Mouse (Mus musculus) erythroblast, embryonic 14.5 days (primary cell): ENCODE measurements around the gene Akap13. TPM values are rescaled to one million over a fixed set of nuclear protein-coding genes. Genes with fewer than 3 reads are reported as not detected.

Experiments used
- H3K27me3 ChIP-seq: 2 replicates; pipeline ENCODE4 v1.6.1; 2012; ENCODE audit warnings: inconsistent platforms; ENCODE audit not compliant: control insufficient read depth
- H3K36me3 ChIP-seq: 2 replicates; pipeline ENCODE4 v1.6.1; 2012; ENCODE audit warnings: mild to moderate bottlenecking, inconsistent platforms; ENCODE audit not compliant: control insufficient read depth
- H3K4me1 ChIP-seq: 2 replicates; pipeline ENCODE4 v1.6.1; 2012; ENCODE audit warnings: inconsistent platforms; ENCODE audit not compliant: control insufficient read depth
- H3K4me3 ChIP-seq: replicated peaks from 2 replicates; pipeline ENCODE3; 2012; ENCODE audit warnings: moderate library complexity, mild to moderate bottlenecking, inconsistent platforms
- H3K9me3 ChIP-seq: 2 replicates; pipeline ENCODE4 v1.6.1; 2012; ENCODE audit warnings: low read length, inconsistent platforms, mixed read lengths; ENCODE audit not compliant: control insufficient read depth
- GATA1 ChIP-seq: IDR thresholded peaks from 2 replicates; pipeline ENCODE4 v1.6.1; 2012; ENCODE audit warnings: low read length, inconsistent platforms, mixed read lengths
- TAL1 ChIP-seq: IDR thresholded peaks from 3 replicates; pipeline ENCODE4 v1.6.1; 2012; ENCODE audit warnings: low read length, inconsistent platforms, mixed read lengths
- polyA plus RNA-seq: library from polyadenylated mRNA; stranded (reverse); fragments of >175 nt; gene quantifications from 2 replicates; pipeline ENCODE4 v1.2.3, GENCODE M21; 2012

Gene Akap13
- polyA plus RNA-seq, 1 experiment = 1.8 TPM

DNA sequence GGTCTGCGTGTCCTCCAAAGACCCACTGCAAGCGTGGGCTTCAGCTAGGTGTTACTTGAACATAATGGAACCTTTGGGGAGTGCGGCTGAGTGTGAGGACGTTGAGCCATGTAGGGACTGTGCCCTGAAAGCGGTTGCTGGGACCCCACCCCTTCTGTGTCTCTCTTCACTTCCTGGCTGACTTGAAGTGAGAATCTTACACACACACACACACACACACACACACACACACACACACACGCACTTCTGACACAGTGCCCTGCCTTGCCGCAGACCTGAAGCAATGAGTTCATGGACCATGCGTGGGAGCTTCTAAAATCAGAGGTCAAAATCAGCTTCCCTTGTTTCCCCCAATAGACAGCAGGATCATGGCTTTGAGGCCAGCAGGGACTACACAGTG lies 339.8 kb downstream of the Akap13 start:
- no peaks in the 10 kb centered on the region for H3K9me3 ChIP-seq
- no peak overlapping the region for H3K4me3 ChIP-seq
- no peaks in the 10 kb centered on the region for H3K27me3 ChIP-seq
- H3K4me1 ChIP-seq = peaks cover 27% of the 10 kb centered on the region
- H3K36me3 ChIP-seq = no peaks in the 10 kb centered on the region
- TF ChIP-seq GATA1 (no peak), TAL1 (no peak)

DNA sequence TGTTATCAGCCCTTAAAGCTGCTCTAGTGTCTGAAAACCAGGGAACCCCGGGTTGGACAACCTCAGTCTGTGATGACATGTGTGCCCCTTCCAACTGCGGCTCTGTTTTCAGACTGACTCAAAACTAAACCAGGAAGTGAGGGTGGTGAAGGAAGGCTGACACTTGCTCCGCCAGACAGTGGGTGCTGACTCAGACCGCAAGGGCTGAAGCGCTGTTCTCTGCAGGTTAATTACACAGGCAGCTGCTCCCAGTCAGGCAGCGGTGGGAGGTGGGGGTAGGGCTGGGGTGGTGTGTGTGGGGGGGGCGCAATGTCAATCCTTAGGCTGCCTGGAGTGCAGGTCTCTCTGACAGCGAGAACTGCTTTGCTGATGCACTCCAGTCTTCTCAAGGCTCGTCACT lies 341.1 kb downstream of the Akap13 start:
- Histone ChIP-seq H3K9me3 (no peaks in the 10 kb centered on the region), H3K4me1 (peaks cover 27% of the 10 kb centered on the region), H3K27me3 (no peaks in the 10 kb centered on the region), H3K4me3 (no peak overlapping the region), H3K36me3 (no peaks in the 10 kb centered on the region)
- no peak for TF ChIP-seq GATA1
- no peak for TF ChIP-seq TAL1

DNA sequence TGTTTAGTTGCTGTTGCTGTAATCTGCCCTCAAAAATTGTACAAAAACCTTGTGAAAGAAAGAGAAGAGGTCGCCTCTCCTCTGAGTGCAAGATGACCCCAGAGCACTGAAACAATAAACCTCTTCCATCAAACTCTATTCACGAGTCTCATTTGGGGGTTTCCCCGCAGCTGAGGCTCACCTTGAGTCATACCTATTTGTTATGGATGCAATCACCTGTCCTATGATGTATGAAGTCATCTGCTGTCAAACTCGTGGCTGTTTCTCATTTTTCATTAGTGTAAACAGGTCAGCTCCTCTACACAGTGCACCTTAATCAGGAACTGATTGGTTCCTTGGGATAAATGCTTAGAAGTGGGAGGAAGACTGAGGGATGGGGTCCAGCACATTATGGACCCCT lies 345.2 kb downstream of the Akap13 start:
- H3K9me3 ChIP-seq = no peaks in the 10 kb centered on the region
- H3K27me3 ChIP-seq = no peaks in the 10 kb centered on the region
- H3K4me1 ChIP-seq = peaks cover 13% of the 10 kb centered on the region
- no peak for TF ChIP-seq GATA1
- TF ChIP-seq TAL1 = no peak
- no peaks in the 10 kb centered on the region for H3K36me3 ChIP-seq
- no peak overlapping the region for H3K4me3 ChIP-seq

DNA sequence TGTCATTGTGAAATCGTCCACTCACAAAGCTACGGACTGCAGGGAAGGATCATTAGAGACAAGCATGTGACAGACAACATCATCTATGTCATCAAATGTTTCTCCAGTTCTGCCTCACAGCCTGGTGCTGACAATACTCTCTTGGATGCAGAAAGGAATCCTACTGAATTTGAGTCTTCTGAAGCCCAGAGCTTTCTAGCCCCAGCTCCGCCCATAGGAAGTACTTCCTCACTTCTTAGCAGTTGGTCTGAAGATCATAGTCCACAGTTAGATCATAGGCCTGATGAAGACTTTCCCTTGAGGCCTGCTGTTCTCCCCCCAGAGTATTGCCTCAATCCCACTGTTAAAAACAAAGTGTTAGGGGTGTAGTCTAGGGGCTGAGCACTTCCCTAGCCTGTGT lies 345.7 kb downstream of the Akap13 start:
- Histone ChIP-seq H3K27me3 (no peaks in the 10 kb centered on the region), H3K4me3 (no peak overlapping the region), H3K9me3 (no peaks in the 10 kb centered on the region), H3K4me1 (peaks cover 15% of the 10 kb centered on the region), H3K36me3 (no peaks in the 10 kb centered on the region)
- no peak for TF ChIP-seq GATA1
- no peak for TF ChIP-seq TAL1

- Histone ChIP-seq H3K27me3 (no peaks in the 10 kb centered on the region), H3K9me3 (no peaks in the 10 kb centered on the region), H3K4me3 (no peak overlapping the region)
These were observed 346.5 kb downstream of the Akap13 start for GRCm38 (mm10) chr7:75801621-75802358.

DNA sequence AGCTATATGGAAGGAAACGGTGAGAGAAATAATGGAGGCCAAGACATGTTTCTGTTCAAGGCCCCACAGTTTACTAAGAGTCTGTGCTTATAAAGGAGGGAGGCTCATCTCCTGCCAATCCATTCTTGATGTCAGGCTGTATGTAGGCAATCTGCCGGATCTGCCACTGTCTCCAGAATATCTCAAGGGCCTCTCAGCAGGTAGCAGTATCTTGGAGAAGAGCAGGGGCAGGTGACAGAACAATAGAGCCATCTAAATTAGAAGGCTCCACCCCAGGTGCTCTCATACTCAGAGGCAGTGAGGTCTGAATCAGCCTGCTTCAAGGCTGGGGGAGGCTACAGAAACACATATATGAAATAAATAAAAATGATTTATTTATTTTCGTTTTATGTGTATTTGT lies 347.6 kb downstream of the Akap13 start:
- no peak overlapping the region for H3K4me3 ChIP-seq
- peaks cover 14% of the 10 kb centered on the region for H3K4me1 ChIP-seq
- no peaks in the 10 kb centered on the region for H3K27me3 ChIP-seq
- no peaks in the 10 kb centered on the region for H3K36me3 ChIP-seq
- TF ChIP-seq GATA1 = no peak
- TF ChIP-seq TAL1 = no peak
- no peaks in the 10 kb centered on the region for H3K9me3 ChIP-seq

More at GRCm38 (mm10) chr7:75801621-75802358, 346.5 kb downstream of the Akap13 start:
- Histone ChIP-seq H3K4me1 (peaks cover 10% of the 10 kb centered on the region), H3K36me3 (no peaks in the 10 kb centered on the region)
- TF ChIP-seq TAL1 = no peak
- TF ChIP-seq GATA1 = no peak

Other genes starting within 250 kb of the Akap13 start
- not detected in 2 replicates for gene Sv2b, start 146.3 kb upstream of the Akap13 start, polyA plus RNA-seq